ENCODE assay signal across 8 mouse cellular contexts in the genomic region with DNA sequence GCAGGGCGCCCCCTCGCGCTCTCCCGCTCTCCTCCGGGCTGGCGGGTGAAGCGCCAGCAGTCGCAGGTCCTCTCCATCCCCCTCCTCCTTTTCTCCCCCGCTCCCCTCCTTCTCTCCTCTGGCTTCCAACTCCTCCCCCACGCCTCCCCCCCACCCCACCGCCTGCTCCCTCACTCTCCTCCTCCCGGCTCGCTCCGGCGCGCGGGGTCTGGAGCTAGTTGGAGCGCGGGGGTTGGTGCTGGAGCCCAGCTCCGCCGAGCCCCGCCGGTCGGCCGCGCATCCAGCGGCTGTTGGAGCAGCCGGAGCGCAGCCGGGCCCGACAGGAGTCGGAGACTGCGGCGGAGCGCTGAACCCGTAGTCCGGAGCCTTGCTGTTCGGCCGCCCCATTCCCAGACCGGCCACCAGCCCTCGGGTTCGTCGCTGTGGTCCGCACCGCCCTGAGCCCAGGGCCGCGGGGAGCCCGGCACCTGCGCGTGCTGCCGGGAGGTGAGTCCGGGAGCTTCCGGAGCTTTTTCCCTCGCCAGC. TPM values are rescaled to one million over a fixed set of nuclear protein-coding genes. Genes with fewer than 3 reads are reported as not detected.
DNase-seq lines count a peak whose midpoint lies in the region; ATAC-seq and TF ChIP-seq lines count a peak whose summit lies in the region.

TSS of gene Sema5b (plus strand) at position 29 of the 525 bp plus-strand sequence.

- H3K36me3 ChIP-seq in intestine, embryonic 15.5 days: no peaks in the 10 kb centered on the region
- H3K36me3 ChIP-seq in midbrain, embryonic 14.5 days (ENCODE audit: control insufficient read depth, insufficient read depth, low read length): no peaks in the 10 kb centered on the region
- no peaks in the 10 kb centered on the region for H3K36me3 ChIP-seq in testis, adult 2 months (ENCODE audit: control insufficient read depth, insufficient read depth, low read length)

- peaks cover 43% of the 10 kb centered on the region for H3K27me3 ChIP-seq in intestine, embryonic 15.5 days (replicated peaks)
- no peaks in the 10 kb centered on the region for H3K27me3 ChIP-seq in midbrain, embryonic 14.5 days (ENCODE audit: control insufficient read depth, insufficient read depth, low read length)
- H3K27me3 ChIP-seq in testis, adult 2 months (ENCODE audit: control insufficient read depth, insufficient read depth, low read length): peaks cover 2% of the 10 kb centered on the region

- peak within 1 kb of the TSS; percentile 54 for H3K4me3 ChIP-seq in intestine, embryonic 15.5 days (replicated peaks)
- peak within 1 kb of the TSS; percentile 77 for H3K4me3 ChIP-seq in midbrain, embryonic 14.5 days (replicated peaks; ENCODE audit: low read depth, low read length)
- H3K4me3 ChIP-seq in testis, adult 2 months (ENCODE audit: control insufficient read depth, low read depth, low read length): peak within 1 kb of the TSS; percentile 75

- no peak for TF ChIP-seq POLR2A in testis, adult 2 months (IDR thresholded peaks at IDR 0.05; ENCODE audit: control insufficient read depth, low read depth, low read length)

- peaks cover 26% of the 10 kb centered on the region for H3K4me1 ChIP-seq in intestine, embryonic 15.5 days (replicated peaks)
- peaks cover 6% of the 10 kb centered on the region; the same call in 1 of the 2 replicates for H3K4me1 ChIP-seq in midbrain, embryonic 14.5 days (ENCODE audit: control insufficient read depth, insufficient read depth, low read length)
- peaks cover 9% of the 10 kb centered on the region for H3K4me1 ChIP-seq in testis, adult 2 months (ENCODE audit: control insufficient read depth, insufficient read depth, low read length)

- TF ChIP-seq CTCF in testis, adult 2 months (IDR thresholded peaks at IDR 0.05; ENCODE audit: control insufficient read depth, insufficient read depth, insufficient replicate concordance, low read depth, low read length): no peak

- intact Hi-C loops in left cerebral cortex, postnatal 14 days (cut with DNase I): loop anchor here (5.0 kb wide), 3 partner anchors 41 to 276 kb away; no protein-coding TSS in a partner anchor

- H3K27ac ChIP-seq in intestine, embryonic 15.5 days: no peak within 1 kb of the TSS
- peak within 1 kb of the TSS; percentile 83 for H3K27ac ChIP-seq in midbrain, embryonic 14.5 days (replicated peaks; ENCODE audit: low read depth, low read length)
- peak within 1 kb of the TSS; percentile 76 for H3K27ac ChIP-seq in testis, adult 2 months (ENCODE audit: control insufficient read depth, insufficient read depth, low read depth, low read length)

- WGBS in intestine, embryonic 15.5 days: under 1% methylated on average over 48 of the region's 54 CpGs
- under 1% methylated on average over 54 of the region's 54 CpGs for WGBS in midbrain, embryonic 14.5 days

- H3K9me3 ChIP-seq in intestine, embryonic 15.5 days: no peaks in the 10 kb centered on the region
- no peaks in the 10 kb centered on the region for H3K9me3 ChIP-seq in midbrain, embryonic 14.5 days (ENCODE audit: control insufficient read depth, low read length)

- H3K9ac ChIP-seq in intestine, embryonic 15.5 days: peak within 1 kb of the TSS; percentile 50
- H3K9ac ChIP-seq in midbrain, embryonic 14.5 days (replicated peaks; ENCODE audit: low read length): peak within 1 kb of the TSS; percentile 73

- peak; percentile 69 for DNase-seq in adrenal gland, adult 2 months
- DNase-seq in cerebellum, adult 8-10 months: peak; percentile 37
- peak in 1 of 2 experiments; percentile 62 for DNase-seq in frontal cortex, adult 2 months (ENCODE audit: extremely low spot score in 1 of 2, low spot score in 1 of 2)
- DNase-seq in left cerebral cortex, postnatal 14 days (ENCODE audit: low spot score in 2 of 2): peak in 1 of 2 experiments; percentile 64
- peak; percentile 90 for DNase-seq in midbrain, embryonic 14.5 days

- peak within 1 kb of the TSS; percentile 99 for H3K4me2 ChIP-seq in intestine, embryonic 15.5 days (replicated peaks)
- peak within 1 kb of the TSS; percentile 86 for H3K4me2 ChIP-seq in midbrain, embryonic 14.5 days (ENCODE audit: low read length)

- peak; percentile 81 for ATAC-seq in intestine, embryonic 15.5 days
- ATAC-seq in midbrain, embryonic 14.5 days (ENCODE audit: low FRiP score, low TSS enrichment): peak; percentile 84
- ATAC-seq in megakaryocyte-erythroid progenitor cell, adult 5-6 weeks (replicated peaks; ENCODE audit: low FRiP score, low TSS enrichment, poor library complexity, severe bottlenecking): no peak

RNA-seq across cellular contexts. Expression of gene Sema5b, which starts in this region (rescaled TPM):
- total RNA-seq in adrenal gland, adult 2 months (2021): 1 to 10 TPM; 1.5 to 8.3 TPM
- polyA plus RNA-seq in adrenal gland, adult 2 months (2012; rRNA removed): 48.9 and 89.9 TPM in 2 replicates
- polyA plus RNA-seq in frontal cortex, adult 2 months (2012; rRNA removed): 22.3 and 24.1 TPM in 2 replicates
- 5.8 and 7.7 TPM in 2 replicates for polyA plus RNA-seq in intestine, embryonic 15.5 days (2015; fragmentation: Nextera tagmentation; extraction: Ambion mirVana)
- total RNA-seq in left cerebral cortex, postnatal 14 days (2021): 10 to 100 TPM; 17.3 to 21.7 TPM
- polyA plus RNA-seq in midbrain, embryonic 14.5 days (2014; fragmentation: Nextera tagmentation; extraction: Ambion mirVana): 18.4 and 20.0 TPM in 2 replicates
- 50.7 and 64.3 TPM in 2 replicates for polyA plus RNA-seq in testis, adult 2 months (2012; rRNA removed)
- not detected in 2 replicates for total RNA-seq in megakaryocyte-erythroid progenitor cell, adult 5-6 weeks (2014; fragmentation: Nextera tagmentation)
- total RNA-seq in megakaryocyte-erythroid progenitor cell, adult 5-6 weeks (2017): not detected in 2 replicates
